8 mouse cellular contexts compared by ENCODE assay signal in the genomic region with DNA sequence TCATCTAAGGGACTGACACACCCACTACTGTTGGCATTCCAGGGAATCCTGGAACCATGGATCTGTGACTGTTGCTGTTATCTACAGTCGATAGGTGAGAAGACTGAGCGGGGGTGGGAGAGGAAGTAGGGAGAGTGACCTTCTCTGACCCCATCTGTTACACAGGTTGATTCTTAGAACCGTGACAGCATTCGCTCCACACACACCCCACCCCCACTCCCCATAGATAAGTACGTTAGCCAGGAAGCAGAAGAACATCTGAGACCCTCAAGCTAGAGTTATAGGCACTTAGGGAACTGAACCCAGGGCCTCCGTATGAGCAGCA. TPM values are rescaled to one million over a fixed set of nuclear protein-coding genes. Genes with fewer than 3 reads are reported as not detected.
A peak's percentile ranks its signal among the peaks of the same experiment; 100 is the strongest.
DNase-seq lines count a peak whose midpoint lies in the region; ATAC-seq and TF ChIP-seq lines count a peak whose summit lies in the region.

No protein-coding gene starts in this region.

- no peak for ATAC-seq in limb, embryonic 12.5 days (ENCODE audit: insufficient number of reproducible peaks, insufficient read depth, low FRiP score, low TSS enrichment, low read depth)
- ATAC-seq in embryonic facial prominence, embryonic 13.5 days (ENCODE audit: insufficient number of reproducible peaks, insufficient read depth, low FRiP score, low TSS enrichment, low read depth) = no peak
- no peak for ATAC-seq in neural tube, embryonic 15.5 days (ENCODE audit: low FRiP score)

- H3K9me3 ChIP-seq in limb, embryonic 12.5 days = no peaks in the 10 kb centered on the region
- no peaks in the 10 kb centered on the region for H3K9me3 ChIP-seq in limb, embryonic 10.5 days (replicated peaks)
- H3K9me3 ChIP-seq in embryonic facial prominence, embryonic 13.5 days = no peaks in the 10 kb centered on the region
- H3K9me3 ChIP-seq in neural tube, embryonic 15.5 days (replicated peaks) = no peaks in the 10 kb centered on the region

- no peak overlapping the region for H3K4me3 ChIP-seq in gastrocnemius, adult 2 months
- no peak overlapping the region for H3K4me3 ChIP-seq in limb, embryonic 12.5 days (replicated peaks)
- H3K4me3 ChIP-seq in limb, embryonic 10.5 days = no peak overlapping the region
- no peak overlapping the region for H3K4me3 ChIP-seq in embryonic facial prominence, embryonic 13.5 days
- no peak overlapping the region for H3K4me3 ChIP-seq in neural tube, embryonic 15.5 days (replicated peaks)

- no peak overlapping the region for H3K9ac ChIP-seq in limb, embryonic 12.5 days (replicated peaks)
- no peak overlapping the region for H3K9ac ChIP-seq in embryonic facial prominence, embryonic 13.5 days
- H3K9ac ChIP-seq in neural tube, embryonic 15.5 days (replicated peaks) = no peak overlapping the region

- H3K4me2 ChIP-seq in limb, embryonic 12.5 days = no peak overlapping the region
- H3K4me2 ChIP-seq in embryonic facial prominence, embryonic 13.5 days = no peak overlapping the region
- no peak overlapping the region for H3K4me2 ChIP-seq in neural tube, embryonic 15.5 days

- H3K36me3 ChIP-seq in limb, embryonic 12.5 days = no peaks in the 10 kb centered on the region
- no peaks in the 10 kb centered on the region for H3K36me3 ChIP-seq in limb, embryonic 10.5 days
- H3K36me3 ChIP-seq in embryonic facial prominence, embryonic 13.5 days = no peaks in the 10 kb centered on the region
- no peaks in the 10 kb centered on the region for H3K36me3 ChIP-seq in neural tube, embryonic 15.5 days

- no peak for TF ChIP-seq CTCF in gastrocnemius, adult 2 months (IDR thresholded peaks at IDR 0.05)

- peaks cover 52% of the 10 kb centered on the region for H3K4me1 ChIP-seq in limb, embryonic 12.5 days (replicated peaks)
- peaks cover 65% of the 10 kb centered on the region for H3K4me1 ChIP-seq in limb, embryonic 10.5 days
- H3K4me1 ChIP-seq in embryonic facial prominence, embryonic 13.5 days = peaks cover 62% of the 10 kb centered on the region
- H3K4me1 ChIP-seq in neural tube, embryonic 15.5 days = peaks cover 38% of the 10 kb centered on the region

- no peaks in the 10 kb centered on the region for H3K27me3 ChIP-seq in limb, embryonic 12.5 days
- no peaks in the 10 kb centered on the region for H3K27me3 ChIP-seq in limb, embryonic 10.5 days (ENCODE audit: low read depth, poor library complexity, severe bottlenecking)
- H3K27me3 ChIP-seq in embryonic facial prominence, embryonic 13.5 days = no peaks in the 10 kb centered on the region
- H3K27me3 ChIP-seq in neural tube, embryonic 15.5 days (replicated peaks) = no peaks in the 10 kb centered on the region

- WGBS in limb, embryonic 12.5 days = 22% methylated on average over 6 of the region's 6 CpGs
- WGBS in limb, embryonic 10.5 days = 12% methylated on average over 6 of the region's 6 CpGs
- 20% methylated on average over 6 of the region's 6 CpGs for WGBS in embryonic facial prominence, embryonic 13.5 days
- 46% methylated on average over 6 of the region's 6 CpGs for WGBS in neural tube, embryonic 15.5 days

- intact Hi-C loops in gastrocnemius, adult 2 months (cut with DNase I) = loop anchor here (5.0 kb wide), 1 partner anchor 47 kb away; the partner anchor contains the start of gene Ggta1

- DNase-seq in gastrocnemius, adult 2 months = no peak
- DNase-seq in gastrocnemius, postnatal 10 days = no peak
- no peak for DNase-seq in limb, embryonic 10.5 days (ENCODE audit: low spot score)
- no peak for DNase-seq in layer of hippocampus, postnatal 25 days (ENCODE audit: extremely low spot score in 1 of 2, low spot score in 1 of 2)
- no peak for DNase-seq in right cerebral cortex, adult 18-20 months

- peak overlapping the region; percentile 69 for H3K27ac ChIP-seq in gastrocnemius, adult 2 months
- H3K27ac ChIP-seq in limb, embryonic 12.5 days = peak overlapping the region; percentile 67; the same call in 1 of the 2 replicates
- H3K27ac ChIP-seq in limb, embryonic 10.5 days = no peak overlapping the region
- H3K27ac ChIP-seq in embryonic facial prominence, embryonic 13.5 days = peak overlapping the region; percentile 85
- H3K27ac ChIP-seq in neural tube, embryonic 15.5 days (replicated peaks) = peak overlapping the region; percentile 52

RNA-seq across cellular contexts. Expression of gene Ggta1, which starts 46.3 kb away (rescaled TPM):
- total RNA-seq in gastrocnemius, adult 2 months (2021) = 10 to 100 TPM in 1 of 2 experiments, 1 to 10 TPM in 1; 6.3 to 11.2 TPM
- 10 to 100 TPM; 13.2 to 17.0 TPM for total RNA-seq in gastrocnemius, postnatal 10 days (2021)
- polyA plus RNA-seq in limb, embryonic 12.5 days (2016; fragmentation: Nextera tagmentation; extraction: Ambion mirVana) = 7.8 and 8.8 TPM in 2 replicates
- polyA plus RNA-seq in limb, embryonic 10.5 days (2016; fragmentation: Nextera tagmentation; extraction: Ambion mirVana) = 6.5 and 6.6 TPM in 2 replicates
- polyA plus RNA-seq in embryonic facial prominence, embryonic 13.5 days (2015; fragmentation: Nextera tagmentation; extraction: Ambion mirVana) = 16.7 and 18.8 TPM in 2 replicates
- 7.4 and 14.2 TPM in 2 replicates for polyA plus RNA-seq in neural tube, embryonic 15.5 days (2015; fragmentation: Nextera tagmentation; extraction: Ambion mirVana)
- 1 to 10 TPM; 2.0 to 3.9 TPM for total RNA-seq in layer of hippocampus, postnatal 25 days (2021)

RNA-seq across cellular contexts. Expression of gene Dab2ip, which starts 48.8 kb away (rescaled TPM):
- 10 to 100 TPM; 38.2 to 52.0 TPM for total RNA-seq in gastrocnemius, adult 2 months (2021)
- 10 to 100 TPM; 44.3 to 56.9 TPM for total RNA-seq in gastrocnemius, postnatal 10 days (2021)
- 65.7 and 72.3 TPM in 2 replicates for polyA plus RNA-seq in limb, embryonic 12.5 days (2016; fragmentation: Nextera tagmentation; extraction: Ambion mirVana)
- polyA plus RNA-seq in limb, embryonic 10.5 days (2016; fragmentation: Nextera tagmentation; extraction: Ambion mirVana) = 44.0 and 49.7 TPM in 2 replicates
- polyA plus RNA-seq in embryonic facial prominence, embryonic 13.5 days (2015; fragmentation: Nextera tagmentation; extraction: Ambion mirVana) = 53.2 and 54.5 TPM in 2 replicates
- polyA plus RNA-seq in neural tube, embryonic 15.5 days (2015; fragmentation: Nextera tagmentation; extraction: Ambion mirVana) = 51.5 and 62.4 TPM in 2 replicates
- total RNA-seq in layer of hippocampus, postnatal 25 days (2021) = 100 to 1,000 TPM; 103 to 118 TPM
